Mouse (Mus musculus): ENCODE results near the gene Ubr4.

The Ubr4 gene

DNA sequence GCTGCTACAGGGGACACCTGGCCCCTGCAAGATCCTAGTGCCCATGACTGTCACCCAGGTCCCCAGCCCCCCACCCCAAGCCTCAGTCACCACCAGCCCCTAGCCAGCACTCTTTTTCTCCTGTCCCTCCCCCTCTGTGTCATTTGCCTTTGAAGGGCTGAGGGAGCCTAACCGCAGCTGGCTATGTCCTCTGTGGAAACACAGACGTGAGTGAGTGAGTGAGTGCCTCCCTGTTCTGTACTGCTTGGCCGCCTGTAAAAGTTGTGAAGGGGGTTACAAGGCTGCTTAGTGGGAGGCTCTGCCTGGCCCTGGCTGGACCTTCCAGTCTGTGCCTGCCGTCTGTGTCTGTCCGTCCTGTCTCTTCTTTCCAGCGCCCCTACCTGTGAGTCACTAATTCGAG is 183.3 kb downstream of the Ubr4 start:
- DNase-seq (ENCODE audit: low spot score) = no peak

- DNase-seq (ENCODE audit: low spot score) = no peak
These were observed 184.3 kb downstream of the Ubr4 start for GRCm38 (mm10) chr4:139536706-139537105.
